Mouse (Mus musculus) mouse embryonic stem cell (cell line): ENCODE results near the gene Cnnm1.
"Not testable (repeated sequence)": the region's sequence is repeated elsewhere in the genome, so short reads cannot be mapped to it uniquely, and the experiment has no call there.

Experiments used
- in situ Hi-C, 2 experiments: fragments of 300-500 bp; cut with MboI; formaldehyde crosslinking; loops; 1 replicate in 1 of 2; 3 replicates in 1 of 2; pipeline ENCODE4 v1.14.3; 2019 to 2020; ENCODE audit warnings: low sequenced_read_pairs in 2 of 2, low pct_unique_long_range_greater_than_20kb in 1 of 2, mixed read lengths in 1 of 2; ENCODE audit not compliant: unreplicated experiment in 1 of 2

Gene Cnnm1

GRCm38 (mm10) chr19:43497440-43497839 lies 57.2 kb downstream of the Cnnm1 start:
- in situ Hi-C loops = no loop called here

GRCm38 (mm10) chr19:43498874-43499273 lies 58.6 kb downstream of the Cnnm1 start:
- in situ Hi-C loops = no loop called here

GRCm38 (mm10) chr19:43502630-43503029 lies 62.4 kb downstream of the Cnnm1 start:
- in situ Hi-C loops = no loop called here

DNA sequence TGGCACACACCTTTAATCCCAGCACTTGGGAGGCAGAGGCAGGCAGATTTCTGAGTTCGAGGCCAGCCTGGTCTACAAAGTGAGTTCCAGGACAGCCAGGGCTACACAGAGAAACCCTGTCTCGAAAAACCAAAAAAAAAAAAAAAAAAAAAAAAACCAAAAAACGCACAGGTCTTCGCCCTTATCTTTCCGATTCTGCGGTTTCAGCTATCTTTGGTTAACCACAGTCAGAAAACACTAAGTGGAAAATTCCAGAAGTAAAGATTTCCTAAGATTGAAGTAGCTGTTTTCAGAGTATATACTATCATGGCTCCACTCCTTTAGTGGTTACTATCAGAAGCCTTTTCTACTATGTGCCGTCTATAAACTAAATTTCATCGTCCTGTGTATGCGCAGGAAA lies 63.4 kb downstream of the Cnnm1 start:
- in situ Hi-C loops = not testable (repeated sequence)

DNA sequence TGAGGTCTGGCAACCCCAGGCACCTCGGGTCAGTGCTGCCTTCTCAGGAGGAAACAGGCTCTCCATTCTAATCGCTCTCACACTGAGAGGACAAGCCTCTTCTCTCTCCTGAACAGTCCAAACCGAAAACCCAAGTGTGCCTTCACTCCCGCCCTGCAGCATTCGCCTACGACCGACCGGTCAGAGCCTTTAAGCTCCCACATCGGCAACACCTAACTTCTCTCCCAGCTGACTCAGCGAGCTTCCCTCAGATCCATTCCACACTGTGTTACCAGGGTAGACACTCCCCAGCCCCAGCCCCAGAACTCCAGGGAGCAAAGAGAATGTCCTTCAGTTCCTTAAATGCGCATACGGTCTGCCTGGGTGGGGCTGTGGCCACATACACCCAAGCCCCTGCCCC lies 65.2 kb downstream of the Cnnm1 start:
- in situ Hi-C loops = no loop called here

- in situ Hi-C loops = no loop called here
These were observed 70.4 kb downstream of the Cnnm1 start for GRCm38 (mm10) chr19:43510436-43511220.

DNA sequence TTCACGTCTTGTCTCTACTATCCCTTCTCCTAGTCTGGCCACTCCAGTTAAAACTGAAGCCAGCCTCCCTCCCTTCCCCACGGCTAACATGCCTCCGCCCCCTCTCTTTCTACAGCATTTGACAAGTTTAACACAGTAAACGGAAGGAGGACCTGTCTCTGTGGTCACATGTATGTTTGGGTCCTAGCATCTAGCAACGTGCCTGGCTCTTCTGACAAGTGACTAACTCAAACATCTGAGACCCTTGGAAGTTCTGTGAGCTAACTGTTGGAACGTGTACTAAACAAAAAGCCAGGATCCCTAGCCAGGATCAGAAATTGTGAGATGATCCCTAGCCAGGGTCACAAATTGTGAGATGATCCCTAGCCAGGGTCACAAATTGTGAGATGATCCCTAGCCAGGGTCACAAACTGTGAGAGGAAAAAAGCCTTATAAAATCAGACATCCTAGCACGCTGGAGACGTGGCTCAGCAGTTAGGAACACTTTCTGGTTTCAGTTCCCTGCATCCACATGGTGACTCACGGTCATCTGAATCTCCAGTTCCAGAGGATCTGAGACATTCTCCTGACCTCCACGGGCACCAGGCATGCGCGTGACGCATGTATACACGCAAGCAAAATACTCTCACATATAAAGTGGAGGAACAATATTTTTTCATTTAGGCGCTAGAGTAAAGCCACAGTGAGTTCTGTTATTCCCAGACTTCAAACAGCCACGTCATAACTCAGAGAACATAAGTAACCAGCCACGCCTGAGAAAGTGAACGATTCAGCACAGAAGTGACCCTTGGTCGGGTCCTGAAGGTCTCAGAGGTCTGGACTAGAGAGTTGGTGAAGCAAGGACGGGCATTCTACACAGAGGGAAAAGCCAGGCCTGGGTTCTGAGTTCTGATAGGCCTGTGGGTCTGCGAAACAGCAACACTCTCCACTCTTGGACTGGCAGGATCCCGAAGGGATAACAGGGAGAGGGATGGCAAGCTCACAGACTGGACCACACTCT lies 71.7 kb downstream of the Cnnm1 start:
- in situ Hi-C loops = no loop called here

GRCm38 (mm10) chr19:43513874-43514273 lies 73.6 kb downstream of the Cnnm1 start:
- in situ Hi-C loops = no loop called here

- in situ Hi-C loops = no loop called here
These were observed 75.6 kb downstream of the Cnnm1 start for GRCm38 (mm10) chr19:43515668-43516396.

- in situ Hi-C loops = no loop called here
These were observed 76.3 kb downstream of the Cnnm1 start for GRCm38 (mm10) chr19:43516397-43517035.

DNA sequence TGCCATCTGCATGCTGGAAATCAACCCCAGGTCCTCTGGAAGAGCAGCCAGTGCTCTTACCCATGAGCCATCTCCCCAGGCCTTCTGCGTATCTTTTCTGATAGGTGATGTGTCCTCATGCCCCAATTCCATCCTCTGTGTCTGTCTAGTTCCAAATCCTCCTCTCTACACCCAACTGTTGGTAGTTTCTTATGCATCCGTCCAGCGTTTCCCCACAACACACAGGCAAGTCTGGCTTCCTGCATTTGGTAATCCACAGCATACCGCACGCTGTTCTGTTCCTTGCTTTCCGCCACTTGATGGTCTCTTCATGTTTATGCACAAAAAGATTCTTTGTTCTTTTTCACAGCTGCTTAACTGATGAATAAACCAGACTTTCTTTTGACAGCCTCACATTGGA lies 77.1 kb downstream of the Cnnm1 start:
- in situ Hi-C loops = no loop called here

- in situ Hi-C loops = no loop called here
These were observed 77.6 kb downstream of the Cnnm1 start for GRCm38 (mm10) chr19:43517808-43518207.

DNA sequence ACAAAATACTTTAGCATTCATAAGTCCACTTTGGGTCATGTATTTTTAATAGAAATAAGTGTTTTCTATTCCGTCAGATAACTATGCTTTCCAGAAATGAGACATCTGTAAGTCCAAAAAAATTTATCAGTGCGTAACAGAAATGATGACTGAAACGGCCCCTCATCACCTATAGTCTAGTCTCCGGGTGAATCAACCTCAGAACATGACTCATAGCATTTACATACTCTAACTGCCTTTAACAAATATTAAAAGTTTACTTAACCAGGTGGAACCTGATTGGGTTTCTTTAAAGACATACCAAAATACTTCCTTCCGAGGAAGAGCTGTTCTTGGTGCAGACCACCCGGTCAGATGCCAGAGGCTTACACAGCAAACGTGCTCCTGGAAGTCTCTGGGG lies 78.0 kb downstream of the Cnnm1 start:
- in situ Hi-C loops = no loop called here

DNA sequence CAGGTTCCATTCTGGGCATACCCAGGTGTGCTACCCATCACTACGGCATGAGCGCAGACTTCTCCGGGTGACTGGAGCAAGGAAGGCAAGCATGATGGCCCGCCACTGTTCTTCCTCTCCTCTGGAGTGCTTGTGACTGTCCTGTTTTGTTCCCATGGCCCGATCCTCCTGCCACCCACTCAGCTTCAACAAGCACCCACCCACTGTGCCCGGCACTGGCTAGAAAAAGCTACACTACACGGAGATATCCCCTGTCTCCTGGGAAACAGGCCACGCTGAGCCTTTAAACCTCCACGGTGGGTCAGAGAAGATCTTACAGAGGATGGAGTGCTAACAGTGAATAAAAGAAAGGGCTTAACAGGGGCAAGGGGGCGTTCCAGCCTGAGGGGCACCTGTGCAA lies 79.0 kb downstream of the Cnnm1 start:
- in situ Hi-C loops = no loop called here

DNA sequence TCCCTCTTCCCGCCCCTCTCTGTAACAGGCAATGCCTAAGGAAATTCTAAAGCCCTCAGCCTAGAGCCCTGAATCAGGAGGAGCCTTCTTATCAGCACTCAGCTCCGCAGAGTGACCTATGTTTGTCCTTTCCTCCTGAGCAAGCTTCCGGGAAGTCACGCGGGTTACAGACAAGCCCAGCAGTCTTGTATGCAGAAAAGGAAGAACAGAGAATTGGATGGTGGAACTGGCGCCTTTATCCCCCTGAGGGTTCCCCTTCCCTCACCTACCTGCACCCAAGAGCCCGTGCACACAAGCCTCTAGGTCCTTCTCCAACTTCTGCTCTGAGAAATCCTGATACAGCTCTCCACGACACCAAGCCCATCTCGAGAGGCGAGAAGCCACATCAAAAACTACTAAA lies 80.2 kb downstream of the Cnnm1 start:
- in situ Hi-C loops = no loop called here

DNA sequence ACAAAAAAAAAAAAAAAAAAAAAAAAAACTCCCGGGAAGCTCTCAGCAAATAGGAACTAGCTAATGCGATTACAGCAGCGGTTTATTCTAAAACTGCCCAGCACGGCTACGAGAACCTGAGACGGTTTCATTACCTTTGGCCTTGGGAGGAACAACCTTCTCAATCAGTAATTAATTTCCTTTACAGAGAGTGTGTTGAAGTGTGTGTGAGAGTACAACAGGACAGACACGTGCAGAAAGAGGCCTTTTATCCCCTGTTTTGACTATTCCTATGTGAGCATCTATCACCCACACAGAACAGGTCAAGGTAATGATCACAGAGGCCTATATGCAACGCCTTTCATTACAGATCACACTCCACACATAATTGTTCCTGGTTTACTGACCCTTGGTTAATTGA lies 81.1 kb downstream of the Cnnm1 start:
- in situ Hi-C loops = no loop called here

- in situ Hi-C loops = no loop called here
These were observed 81.8 kb downstream of the Cnnm1 start for GRCm38 (mm10) chr19:43521996-43522395.

DNA sequence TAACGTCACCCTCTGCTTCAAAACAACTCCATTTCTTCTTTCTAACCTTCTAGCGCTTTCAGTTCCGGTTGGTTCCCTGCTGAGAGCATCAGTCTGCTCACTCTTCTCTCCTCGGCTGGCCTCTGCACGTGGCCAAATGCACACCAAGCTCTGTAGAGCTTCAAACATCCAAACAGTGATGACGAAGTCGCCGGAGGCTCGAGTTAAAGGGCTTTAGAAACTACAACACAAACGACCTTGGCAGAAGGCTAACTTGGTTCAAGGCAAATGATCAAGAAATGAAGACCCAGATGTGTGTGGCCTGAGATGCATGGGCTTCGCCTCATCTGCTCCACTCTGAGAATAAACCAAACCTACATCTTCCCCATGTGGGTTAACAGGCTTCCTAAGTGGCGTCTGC lies 83.3 kb downstream of the Cnnm1 start:
- in situ Hi-C loops = no loop called here
